Mouse (Mus musculus) megakaryocyte, embryonic 14.5 days (primary cell): ENCODE data around the gene Sorbs2.

ENCODE experiments used
- FLI1 ChIP-seq: IDR thresholded peaks from 2 replicates; pipeline ENCODE4 v1.6.1; 2012; ENCODE audit warnings: low read length, inconsistent platforms, mixed read lengths
- GATA1 ChIP-seq: IDR thresholded peaks from 3 replicates; pipeline ENCODE4 v1.6.1; 2012; ENCODE audit warnings: mixed read lengths, low read length, inconsistent platforms, borderline replicate concordance

DNA sequence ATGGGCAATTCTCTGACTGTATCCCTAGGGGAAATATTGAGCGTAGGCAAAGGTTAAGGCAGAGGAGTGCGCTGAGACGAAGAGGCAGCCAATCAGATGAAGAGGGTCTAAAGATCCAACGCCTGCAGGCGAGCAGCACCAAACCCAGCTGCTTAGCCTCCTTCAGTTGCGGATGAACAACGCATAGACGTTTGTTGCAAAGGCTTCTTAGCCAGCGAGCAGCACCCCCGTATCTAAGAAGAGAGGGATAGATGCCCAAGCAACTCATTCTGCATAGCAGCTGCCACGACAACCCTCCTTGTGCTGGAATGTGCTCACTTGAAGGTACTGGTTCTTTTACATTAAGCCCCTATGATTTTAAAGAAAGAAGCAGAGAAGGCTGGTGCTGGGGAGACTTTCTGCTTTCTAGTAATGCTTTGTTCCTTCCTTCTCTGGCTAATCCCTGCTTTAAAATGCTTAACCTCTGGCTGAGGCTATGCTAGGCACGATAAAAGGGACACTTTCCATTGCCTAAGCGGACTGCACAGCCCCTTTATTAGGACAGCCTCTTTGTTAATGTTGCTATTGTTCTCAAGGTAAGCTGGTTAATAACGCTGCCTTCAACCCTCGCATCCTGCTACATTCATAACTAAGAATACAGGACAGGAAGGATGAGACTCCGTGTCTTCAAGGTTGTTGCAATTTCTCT is at the start of gene Sorbs2:
- TF ChIP-seq GATA1 (no peak), FLI1 (no peak)
